Mouse (Mus musculus) limb, embryonic 15.5 days (tissue): ENCODE results near the gene Tmem82. TPM values are rescaled to one million over a fixed set of nuclear protein-coding genes. Genes with fewer than 3 reads are reported as not detected.

Source experiments
- ATAC-seq: fragments of 200-750 bp; cut with Nextera tagmentation; 2 replicates; pipeline ENCODE4 v1.8.0; 2017; ENCODE audit warnings: low read depth, moderate TSS enrichment; ENCODE audit not compliant: insufficient number of reproducible peaks, low FRiP score, low TSS enrichment
- H3K27ac ChIP-seq: fragments of 300-500 bp; sonication (generic); 2 replicates; pipeline ENCODE4 v1.5.1; 2015; ENCODE audit warnings: moderate library complexity, mild to moderate bottlenecking, inconsistent platforms
- H3K27me3 ChIP-seq: fragments of 300-500 bp; sonication (generic); 2 replicates; pipeline ENCODE4 v1.6.1; 2015; ENCODE audit warnings: inconsistent platforms
- H3K36me3 ChIP-seq: fragments of 300-500 bp; sonication (generic); 2 replicates; pipeline ENCODE4 v1.6.1; 2015; ENCODE audit warnings: inconsistent platforms
- H3K4me1 ChIP-seq: fragments of 300-500 bp; sonication (generic); 2 replicates; pipeline ENCODE4 v1.6.1; 2015; ENCODE audit warnings: inconsistent platforms
- H3K4me2 ChIP-seq: fragments of 300-500 bp; sonication (generic); 2 replicates; pipeline ENCODE4 v1.6.1; 2015; ENCODE audit warnings: mild to moderate bottlenecking, inconsistent platforms
- H3K4me3 ChIP-seq: fragments of 300-500 bp; sonication (generic); 2 replicates; pipeline ENCODE4 v1.5.1; 2015; ENCODE audit warnings: mild to moderate bottlenecking, inconsistent platforms
- H3K9ac ChIP-seq: fragments of 300-500 bp; sonication (generic); 2 replicates; pipeline ENCODE4 v1.6.1; 2015; ENCODE audit warnings: inconsistent platforms
- H3K9me3 ChIP-seq: fragments of 300-500 bp; sonication (generic); 2 replicates; pipeline ENCODE4 v1.6.1; 2016; ENCODE audit warnings: inconsistent platforms
- WGBS: fragments of 180-500 bp; shearing (Covaris S2); methylation state at CpG from one replicate; pipeline ENCODE4 v1.1.7; 2015; 5-methylcytosine and 5-hydroxymethylcytosine counted together
- polyA plus RNA-seq: library from polyadenylated mRNA; unstranded; fragments of >200 nt; fragmentation: Nextera tagmentation; extraction: Ambion mirVana; gene quantifications from 2 replicates; pipeline ENCODE4 v1.2.1, GENCODE M21; 2015

Gene Tmem82
- polyA plus RNA-seq, 1 experiment from 2014 or later = 0.20 TPM

DNA sequence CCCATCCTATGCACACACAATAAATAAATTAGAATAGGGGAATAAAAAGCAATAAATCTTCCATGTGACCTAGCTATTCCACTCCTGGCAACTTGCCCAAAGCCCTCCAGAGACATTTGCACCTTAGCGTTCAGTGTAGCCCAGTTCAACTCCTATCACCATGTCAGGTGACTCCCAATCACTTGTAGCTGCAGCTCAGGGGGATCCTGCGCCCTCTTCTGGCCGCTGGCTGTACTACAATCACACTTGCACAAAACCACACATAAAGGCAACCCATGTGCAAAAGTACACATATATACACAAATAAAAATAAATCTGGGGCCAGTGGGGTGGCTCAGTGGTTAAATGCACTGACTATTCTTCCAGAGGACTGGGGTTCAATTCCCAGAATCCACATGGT is 26.9 kb downstream of the Tmem82 start:
- Histone ChIP-seq H3K9me3 (no peaks in the 10 kb centered on the region), H3K4me3 (no peak overlapping the region), H3K36me3 (peaks cover 53% of the 10 kb centered on the region), H3K4me1 (no peaks in the 10 kb centered on the region), H3K9ac (no peak overlapping the region), H3K27ac (no peak overlapping the region), H3K4me2 (no peak overlapping the region), H3K27me3 (no peaks in the 10 kb centered on the region)
- WGBS = 21% methylated on average over 3 of the region's 3 CpGs
- ATAC-seq = no peak

DNA sequence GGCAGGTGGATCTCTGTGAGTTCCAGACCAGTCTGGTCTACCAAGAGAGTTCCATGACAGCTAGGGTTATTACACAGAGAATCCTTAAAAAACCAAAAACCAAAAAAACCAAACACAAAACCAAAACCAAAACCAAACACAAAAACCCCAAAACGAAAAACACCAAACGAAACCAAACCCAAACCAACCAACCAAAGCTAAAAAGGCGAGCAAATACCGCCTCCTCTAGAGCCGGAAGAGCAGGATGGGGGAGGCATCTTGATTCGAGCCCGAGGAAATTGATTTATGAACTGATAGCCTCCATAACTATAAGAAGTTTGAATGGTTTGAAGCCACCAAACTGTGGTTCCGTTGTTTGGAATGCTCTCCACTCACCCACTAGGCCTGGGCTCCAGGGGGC is 34.5 kb downstream of the Tmem82 start:
- 86% methylated on average over 8 of the region's 8 CpGs for WGBS
- no peak for ATAC-seq

DNA sequence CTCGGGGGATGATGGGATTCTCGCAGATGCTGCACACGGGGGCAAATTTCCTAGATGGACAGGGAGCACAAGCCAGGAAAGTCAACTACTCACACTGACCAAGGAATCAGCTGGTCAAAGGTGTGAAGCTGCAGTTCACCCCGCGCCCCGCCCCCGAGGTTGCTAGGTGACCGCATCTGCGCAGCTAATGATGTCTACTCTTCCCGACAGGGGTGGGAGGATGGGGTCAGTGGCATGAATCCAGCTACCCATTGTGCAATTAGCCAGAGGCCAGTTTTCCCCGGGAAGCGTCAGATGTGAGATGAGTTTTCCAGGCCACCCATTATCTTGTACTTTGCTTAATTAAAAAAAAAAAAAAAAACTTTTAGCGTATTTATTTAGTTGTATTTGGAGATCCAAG is 37.4 kb downstream of the Tmem82 start:
- WGBS = 93% methylated on average over 13 of the region's 13 CpGs
- Histone ChIP-seq H3K4me2 (no peak overlapping the region), H3K4me3 (no peak overlapping the region), H3K27me3 (no peaks in the 10 kb centered on the region), H3K27ac (no peak overlapping the region), H3K4me1 (no peaks in the 10 kb centered on the region), H3K9ac (no peak overlapping the region), H3K9me3 (no peaks in the 10 kb centered on the region), H3K36me3 (peaks cover 62% of the 10 kb centered on the region)
- no peak for ATAC-seq

More for the DNA sequence above, 34.5 kb downstream of the Tmem82 start:
- H3K9me3 ChIP-seq = no peaks in the 10 kb centered on the region
- no peaks in the 10 kb centered on the region for H3K4me1 ChIP-seq
- H3K36me3 ChIP-seq = peaks cover 54% of the 10 kb centered on the region
- H3K9ac ChIP-seq = no peak overlapping the region
- no peak overlapping the region for H3K27ac ChIP-seq
- H3K27me3 ChIP-seq = no peaks in the 10 kb centered on the region
- no peak overlapping the region for H3K4me2 ChIP-seq
- no peak overlapping the region for H3K4me3 ChIP-seq

DNA sequence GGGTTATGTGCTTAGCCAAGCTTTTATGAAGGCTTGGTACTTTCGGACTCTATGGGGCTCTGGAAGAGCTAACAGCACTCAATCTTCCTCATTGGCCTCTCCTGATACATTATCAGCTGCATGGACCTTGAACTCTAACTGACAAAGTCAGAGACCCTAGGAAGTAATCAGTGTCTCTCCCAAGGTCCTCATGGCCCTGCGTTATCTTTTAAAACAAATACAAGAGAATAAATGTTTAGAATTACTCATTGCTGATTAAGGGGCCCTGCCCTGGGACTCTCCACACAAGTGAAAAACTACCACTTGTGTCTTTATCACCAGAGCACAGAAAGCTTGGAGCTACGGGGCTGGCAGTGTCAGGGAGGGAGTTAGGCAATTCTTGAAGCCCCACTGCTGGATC is 39.6 kb downstream of the Tmem82 start:
- H3K9ac ChIP-seq = no peak overlapping the region
- no peak for ATAC-seq
- H3K27ac ChIP-seq = no peak overlapping the region
- H3K27me3 ChIP-seq = no peaks in the 10 kb centered on the region
- H3K4me1 ChIP-seq = peaks cover 6% of the 10 kb centered on the region
- H3K4me2 ChIP-seq = no peak overlapping the region
- H3K36me3 ChIP-seq = peaks cover 53% of the 10 kb centered on the region
- no peaks in the 10 kb centered on the region for H3K9me3 ChIP-seq
- no peak overlapping the region for H3K4me3 ChIP-seq
- 73% methylated on average over 3 of the region's 3 CpGs for WGBS

DNA sequence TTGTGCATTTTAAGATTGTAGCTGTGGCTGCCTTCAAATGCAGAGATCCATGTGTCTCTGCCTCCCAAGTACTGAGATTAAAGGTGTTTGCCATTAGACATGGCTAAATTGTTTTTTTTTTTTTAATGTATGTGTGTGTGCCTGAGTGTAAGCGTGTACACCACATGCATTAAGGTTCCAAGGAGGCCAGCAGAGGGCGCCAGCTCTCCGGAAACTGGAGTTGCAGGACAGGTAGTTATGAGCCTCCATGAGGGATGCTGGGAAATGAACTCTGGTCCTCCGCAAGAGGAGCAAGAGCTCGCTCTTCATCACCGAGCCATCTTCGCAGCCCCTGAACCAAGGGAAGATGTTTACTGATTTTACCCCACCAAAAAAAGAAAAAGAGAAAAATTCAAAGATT is 41.6 kb downstream of the Tmem82 start:
- no peak overlapping the region for H3K9ac ChIP-seq
- H3K36me3 ChIP-seq = peaks cover 40% of the 10 kb centered on the region
- no peaks in the 10 kb centered on the region for H3K27me3 ChIP-seq
- H3K27ac ChIP-seq = no peak overlapping the region
- H3K4me3 ChIP-seq = no peak overlapping the region
- no peaks in the 10 kb centered on the region for H3K9me3 ChIP-seq
- 95% methylated on average over 7 of the region's 7 CpGs for WGBS
- H3K4me1 ChIP-seq = peaks cover 20% of the 10 kb centered on the region
- ATAC-seq = no peak
- no peak overlapping the region for H3K4me2 ChIP-seq

DNA sequence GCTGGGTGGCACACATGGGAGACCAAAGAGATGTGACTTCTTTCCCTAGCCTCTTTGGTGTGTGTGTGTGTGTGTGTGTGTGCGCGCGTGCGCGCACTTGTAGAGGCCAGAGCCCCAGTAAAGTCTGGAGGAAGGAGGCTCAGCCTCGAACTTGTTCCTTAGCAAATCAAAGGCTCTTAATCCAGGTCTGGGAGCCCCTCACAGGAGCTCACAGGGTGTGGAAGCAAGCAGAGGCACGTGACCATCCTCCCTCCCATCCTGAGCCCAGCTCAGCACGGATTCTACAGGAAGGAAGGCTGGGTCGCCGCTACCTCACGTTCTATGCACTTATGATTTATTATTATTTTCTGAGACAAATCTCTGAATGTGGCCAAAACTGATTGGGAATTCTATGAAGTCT is 42.0 kb downstream of the Tmem82 start:
- no peaks in the 10 kb centered on the region for H3K9me3 ChIP-seq
- no peak overlapping the region for H3K4me3 ChIP-seq
- 83% methylated on average over 11 of the region's 11 CpGs for WGBS
- ATAC-seq = no peak
- H3K4me2 ChIP-seq = no peak overlapping the region
- H3K27me3 ChIP-seq = no peaks in the 10 kb centered on the region
- H3K36me3 ChIP-seq = peaks cover 39% of the 10 kb centered on the region
- no peak overlapping the region for H3K9ac ChIP-seq
- H3K27ac ChIP-seq = no peak overlapping the region
- H3K4me1 ChIP-seq = peaks cover 20% of the 10 kb centered on the region

DNA sequence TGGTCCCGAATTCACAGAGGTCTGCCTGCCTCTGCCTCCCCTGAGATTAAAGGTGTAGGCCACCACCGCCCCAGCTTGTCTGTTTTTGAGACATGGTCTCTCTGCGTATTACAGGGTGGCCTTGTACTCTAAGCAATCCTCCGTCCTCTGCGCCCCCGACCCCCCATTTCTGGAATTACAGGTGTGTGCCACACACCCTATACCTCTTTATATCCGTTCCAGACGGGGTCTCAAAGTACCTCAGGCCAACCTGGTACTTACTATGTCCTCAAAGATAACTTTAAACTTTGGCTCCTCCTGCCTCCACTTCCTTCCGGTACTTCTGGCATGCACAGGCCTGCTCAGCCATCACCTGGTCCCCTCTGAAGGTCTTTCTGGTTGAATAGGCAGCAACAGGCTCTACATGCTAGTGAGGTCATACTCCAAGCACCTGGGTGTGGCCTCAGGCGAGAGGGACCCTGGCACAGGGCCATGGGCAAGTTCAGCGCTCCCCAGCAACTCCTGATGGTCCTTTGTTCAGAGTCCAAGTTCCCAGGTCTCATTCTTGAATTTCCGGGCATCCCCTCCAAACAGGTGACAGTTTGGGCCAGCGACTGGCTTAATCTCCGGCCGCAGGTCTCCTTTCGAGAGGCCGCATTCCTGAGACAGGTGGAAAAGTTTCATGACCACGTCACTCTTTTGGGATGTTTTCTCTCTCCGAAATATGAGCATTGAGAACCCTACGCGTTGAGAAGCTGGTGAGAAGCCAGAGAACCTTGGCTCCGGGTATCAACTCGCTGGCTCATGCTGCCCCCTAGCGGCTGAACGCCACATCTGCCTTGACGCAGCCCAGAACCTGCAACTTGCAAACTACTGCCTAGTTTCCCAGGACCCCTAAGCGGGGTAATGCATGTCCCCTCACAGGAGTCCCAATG is 43.4 kb downstream of the Tmem82 start:
- Histone ChIP-seq H3K9me3 (no peaks in the 10 kb centered on the region), H3K9ac (no peak overlapping the region), H3K4me1 (peaks cover 20% of the 10 kb centered on the region), H3K4me3 (peak overlapping the region; percentile 18), H3K4me2 (peak overlapping the region; percentile 37), H3K36me3 (peaks cover 27% of the 10 kb centered on the region), H3K27me3 (no peaks in the 10 kb centered on the region), H3K27ac (no peak overlapping the region)
- 31% methylated on average over 27 of the region's 27 CpGs for WGBS
- ATAC-seq = 0 out of 2 replicates have a peak, but pooled peaks have one; percentile 41

DNA sequence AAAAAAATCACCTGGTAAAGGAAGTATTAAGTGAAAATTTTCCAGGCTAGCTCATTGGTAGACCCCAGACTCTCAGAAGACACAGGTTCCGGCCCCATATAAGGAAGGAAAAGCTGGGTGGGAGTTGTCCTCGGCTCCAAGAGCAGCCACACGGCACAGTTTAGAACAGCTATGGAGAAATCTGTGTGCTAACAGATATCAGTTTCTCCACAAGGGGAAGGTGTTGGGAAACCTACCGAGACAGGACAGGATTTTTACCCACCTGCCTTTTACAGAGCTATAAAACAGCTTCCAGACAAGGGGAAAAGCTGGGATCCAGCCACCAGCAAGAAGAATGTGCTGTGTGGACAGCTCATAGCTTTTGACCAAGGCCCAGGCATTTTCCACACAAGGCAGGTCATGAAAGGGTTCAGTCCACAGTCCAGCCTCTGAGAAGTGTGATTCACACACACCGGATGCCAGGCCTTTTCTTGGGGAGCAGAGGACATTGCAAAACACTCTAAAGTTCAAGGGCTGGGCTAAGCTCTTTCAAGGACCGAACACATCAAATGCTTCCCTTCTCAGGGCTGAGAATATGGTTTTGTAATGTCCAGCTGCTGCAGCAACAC is 45.0 kb downstream of the Tmem82 start:
- Histone ChIP-seq H3K27me3 (no peaks in the 10 kb centered on the region), H3K27ac (peak overlapping the region; percentile 72), H3K4me3 (no peak overlapping the region), H3K9me3 (no peaks in the 10 kb centered on the region), H3K4me1 (peaks cover 20% of the 10 kb centered on the region), H3K36me3 (peaks cover 15% of the 10 kb centered on the region), H3K9ac (no peak overlapping the region), H3K4me2 (no peak overlapping the region)
- no peak for ATAC-seq
- WGBS = 46% methylated on average over 6 of the region's 6 CpGs

DNA sequence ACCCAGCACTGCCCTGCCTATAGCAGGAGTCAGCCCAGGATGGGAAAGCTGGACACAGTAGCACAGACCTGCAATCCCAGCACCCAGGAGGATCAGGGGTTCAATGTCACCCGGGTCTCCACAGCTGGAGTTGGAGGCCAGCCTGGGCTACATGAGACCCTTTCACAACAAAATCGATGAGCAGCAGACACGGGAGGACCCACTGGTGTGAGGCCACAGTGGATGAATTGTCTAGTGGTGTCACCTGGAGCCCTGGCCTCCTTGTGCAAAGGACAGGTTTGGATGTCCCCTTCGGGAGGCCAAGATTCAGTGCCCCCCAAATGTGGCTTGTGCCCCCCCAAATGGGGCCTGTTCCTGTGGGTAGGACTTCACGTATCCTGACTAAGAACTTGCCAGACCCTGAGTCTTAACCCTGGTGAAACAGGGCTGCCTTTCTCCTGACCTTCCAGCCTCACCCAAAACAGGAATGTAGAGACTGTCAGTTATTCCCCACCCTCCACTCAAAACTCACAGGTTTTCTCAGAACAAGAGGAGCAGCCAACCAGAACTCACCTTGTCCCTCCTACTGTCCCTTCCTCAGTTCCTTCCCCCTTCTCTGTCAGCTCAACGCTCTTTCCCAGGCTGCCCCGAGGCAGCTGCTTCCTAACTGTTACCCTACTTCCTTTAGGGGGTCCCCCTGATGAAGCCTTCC is 45.6 kb downstream of the Tmem82 start:
- Histone ChIP-seq H3K9me3 (no peaks in the 10 kb centered on the region), H3K27ac (peak overlapping the region; percentile 72), H3K9ac (no peak overlapping the region), H3K4me1 (peaks cover 20% of the 10 kb centered on the region), H3K27me3 (no peaks in the 10 kb centered on the region), H3K4me2 (no peak overlapping the region), H3K36me3 (peaks cover 12% of the 10 kb centered on the region), H3K4me3 (no peak overlapping the region)
- no peak for ATAC-seq
- 64% methylated on average over 7 of the region's 7 CpGs for WGBS

DNA sequence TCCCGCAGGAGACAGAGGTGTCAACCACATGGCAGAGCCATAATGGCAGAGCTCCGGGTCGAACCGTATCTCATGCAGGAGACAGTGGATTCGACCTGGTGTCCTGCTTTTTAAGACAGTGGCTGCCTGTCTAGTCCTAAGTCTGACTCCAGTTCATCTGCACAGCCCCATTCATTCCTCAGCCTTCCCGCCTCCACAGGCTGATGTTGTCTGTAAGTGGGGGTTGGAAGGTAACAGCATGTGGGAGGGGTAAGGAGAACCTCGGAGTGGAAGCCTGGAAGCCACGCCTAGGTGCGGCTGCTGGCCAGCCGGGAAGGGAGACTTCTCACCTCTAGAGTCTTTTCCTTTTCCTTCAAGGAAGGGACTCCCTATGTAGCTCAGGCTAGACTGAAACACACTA is 46.5 kb downstream of the Tmem82 start:
- no peak overlapping the region for H3K4me2 ChIP-seq
- no peaks in the 10 kb centered on the region for H3K9me3 ChIP-seq
- WGBS = 57% methylated on average over 10 of the region's 10 CpGs
- peaks cover 3% of the 10 kb centered on the region for H3K36me3 ChIP-seq
- no peaks in the 10 kb centered on the region for H3K27me3 ChIP-seq
- peaks cover 20% of the 10 kb centered on the region for H3K4me1 ChIP-seq
- H3K9ac ChIP-seq = no peak overlapping the region
- ATAC-seq = no peak
- no peak overlapping the region for H3K27ac ChIP-seq
- H3K4me3 ChIP-seq = no peak overlapping the region

DNA sequence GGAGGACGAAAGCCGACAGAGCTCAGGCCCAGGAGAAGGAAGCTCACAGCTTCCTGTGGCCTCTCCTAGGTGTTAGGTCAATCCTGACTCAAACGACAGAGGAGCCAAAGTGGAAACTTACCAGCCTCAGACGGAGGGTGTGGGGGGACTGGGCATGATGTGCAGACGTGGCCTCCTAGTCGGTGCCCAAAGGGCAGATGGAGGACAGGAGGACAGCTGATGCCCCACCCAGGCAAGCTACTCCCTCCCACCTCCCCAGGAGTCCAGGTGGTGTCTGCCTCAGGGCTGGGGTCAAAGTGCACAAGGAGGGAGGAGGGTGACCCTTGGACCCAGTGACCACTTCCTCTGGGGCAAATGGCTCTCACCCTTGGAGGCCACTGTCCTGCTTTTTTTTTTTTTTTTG is 47.1 kb downstream of the Tmem82 start:
- Histone ChIP-seq H3K9ac (no peak overlapping the region), H3K27ac (no peak overlapping the region), H3K9me3 (no peaks in the 10 kb centered on the region), H3K4me3 (no peak overlapping the region), H3K27me3 (no peaks in the 10 kb centered on the region), H3K4me2 (no peak overlapping the region), H3K36me3 (no peaks in the 10 kb centered on the region), H3K4me1 (peaks cover 20% of the 10 kb centered on the region)
- no peak for ATAC-seq
- WGBS = 44% methylated on average over 6 of the region's 6 CpGs

DNA sequence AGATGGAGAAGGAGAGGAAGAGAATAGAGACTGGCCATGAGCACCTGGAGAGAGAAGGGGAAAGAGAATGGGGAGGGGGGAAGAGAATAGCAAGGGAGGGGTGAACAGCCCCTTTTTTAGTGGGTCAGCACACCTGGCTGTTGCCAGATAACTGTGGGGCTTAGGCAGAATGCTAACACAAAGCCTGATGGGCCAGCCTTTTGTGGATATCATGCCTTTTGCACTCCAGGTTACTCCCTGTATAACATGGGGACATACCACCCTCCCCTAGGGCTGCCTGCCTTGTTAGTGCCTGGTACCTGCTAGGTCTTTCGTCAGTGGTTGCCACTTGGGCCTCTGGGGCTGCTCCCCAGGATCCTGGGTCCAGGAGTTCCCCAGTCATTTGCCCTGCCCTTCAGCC is 47.6 kb downstream of the Tmem82 start:
- WGBS = 75% methylated on average over 1 of the region's 1 CpGs
- no peak overlapping the region for H3K9ac ChIP-seq
- H3K27me3 ChIP-seq = no peaks in the 10 kb centered on the region
- ATAC-seq = no peak
- H3K4me1 ChIP-seq = peaks cover 20% of the 10 kb centered on the region
- H3K9me3 ChIP-seq = no peaks in the 10 kb centered on the region
- no peak overlapping the region for H3K4me3 ChIP-seq
- H3K36me3 ChIP-seq = no peaks in the 10 kb centered on the region
- no peak overlapping the region for H3K27ac ChIP-seq
- H3K4me2 ChIP-seq = no peak overlapping the region
